Mouse (Mus musculus): ENCODE measurements around the gene Tmem132d.

Tmem132d gene

GRCm38 (mm10) chr5:128360946-128361675, 71.8 kb downstream of the Tmem132d start:
- TF ChIP-seq GATA4 (IDR thresholded peaks at IDR 0.05; ENCODE audit: insufficient replicate concordance, low read length): no peak

- no peak for TF ChIP-seq GATA4 (IDR thresholded peaks at IDR 0.05; ENCODE audit: insufficient replicate concordance, low read length)
Measured at GRCm38 (mm10) chr5:128348835-128349234, 84.0 kb downstream of the Tmem132d start.

GRCm38 (mm10) chr5:128336841-128337240, 96.0 kb downstream of the Tmem132d start:
- no peak for TF ChIP-seq GATA4 (IDR thresholded peaks at IDR 0.05; ENCODE audit: insufficient replicate concordance, low read length)

- TF ChIP-seq GATA4 (IDR thresholded peaks at IDR 0.05; ENCODE audit: insufficient replicate concordance, low read length): no peak
Measured at GRCm38 (mm10) chr5:128332766-128333165, 100.1 kb downstream of the Tmem132d start.

GRCm38 (mm10) chr5:128330351-128330750, 102.5 kb downstream of the Tmem132d start:
- no peak for TF ChIP-seq GATA4 (IDR thresholded peaks at IDR 0.05; ENCODE audit: insufficient replicate concordance, low read length)

- TF ChIP-seq GATA4 (IDR thresholded peaks at IDR 0.05; ENCODE audit: insufficient replicate concordance, low read length): no peak
Measured at GRCm38 (mm10) chr5:128302387-128302786, 130.5 kb downstream of the Tmem132d start.

GRCm38 (mm10) chr5:128291191-128291590, 141.7 kb downstream of the Tmem132d start:
- no peak for TF ChIP-seq GATA4 (IDR thresholded peaks at IDR 0.05; ENCODE audit: insufficient replicate concordance, low read length)

- TF ChIP-seq GATA4 (IDR thresholded peaks at IDR 0.05; ENCODE audit: insufficient replicate concordance, low read length): no peak
Measured at GRCm38 (mm10) chr5:128273255-128273654, 159.6 kb downstream of the Tmem132d start.

- TF ChIP-seq GATA4 (IDR thresholded peaks at IDR 0.05; ENCODE audit: insufficient replicate concordance, low read length): no peak
Measured at GRCm38 (mm10) chr5:128267366-128267765, 165.5 kb downstream of the Tmem132d start.

GRCm38 (mm10) chr5:128244219-128244618, 188.7 kb downstream of the Tmem132d start:
- TF ChIP-seq GATA4 (IDR thresholded peaks at IDR 0.05; ENCODE audit: insufficient replicate concordance, low read length): no peak

- TF ChIP-seq GATA4 (IDR thresholded peaks at IDR 0.05; ENCODE audit: insufficient replicate concordance, low read length): no peak
Measured at GRCm38 (mm10) chr5:128236638-128237335, 196.1 kb downstream of the Tmem132d start.

- no peak for TF ChIP-seq GATA4 (IDR thresholded peaks at IDR 0.05; ENCODE audit: insufficient replicate concordance, low read length)
Measured at GRCm38 (mm10) chr5:128235611-128236010, 197.3 kb downstream of the Tmem132d start.

GRCm38 (mm10) chr5:128233101-128233500, 199.8 kb downstream of the Tmem132d start:
- TF ChIP-seq GATA4 (IDR thresholded peaks at IDR 0.05; ENCODE audit: insufficient replicate concordance, low read length): no peak

GRCm38 (mm10) chr5:128218281-128218680, 214.6 kb downstream of the Tmem132d start:
- TF ChIP-seq GATA4 (IDR thresholded peaks at IDR 0.05; ENCODE audit: insufficient replicate concordance, low read length): no peak

GRCm38 (mm10) chr5:128211125-128211524, 221.8 kb downstream of the Tmem132d start:
- TF ChIP-seq GATA4 (IDR thresholded peaks at IDR 0.05; ENCODE audit: insufficient replicate concordance, low read length): no peak

- no peak for TF ChIP-seq GATA4 (IDR thresholded peaks at IDR 0.05; ENCODE audit: insufficient replicate concordance, low read length)
Measured at GRCm38 (mm10) chr5:128205716-128206115, 227.2 kb downstream of the Tmem132d start.
